Mouse (Mus musculus) MEL (cell line): Measurements from ENCODE around the gene Tgm2. TPM values are rescaled to one million over a fixed set of nuclear protein-coding genes. Genes with fewer than 3 reads are reported as not detected.

Experiments
- DNase-seq: peaks from one replicate; pipeline ENCODE4 v3.0.0; 2011; ENCODE audit warnings: low read depth, low spot score
- H3K27ac ChIP-seq: 2 replicates; pipeline ENCODE4 v1.5.1; 2012; ENCODE audit warnings: low read depth, mild to moderate bottlenecking, control low read depth, low read length, moderate library complexity; ENCODE audit not compliant: control insufficient read depth
- H3K27me3 ChIP-seq, 2 experiments: fragments of 150-350 bp in 1 of 2; sonication (generic) in 1 of 2; 2 replicates each; pipeline ENCODE4 v1.6.1; 2012; ENCODE audit warnings: low read length in 2 of 2, mild to moderate bottlenecking in 2 of 2, improper control_type of control experiment in 1 of 2, moderate library complexity in 1 of 2; ENCODE audit not compliant: insufficient read depth in 2 of 2, control insufficient read depth in 1 of 2
- H3K36me3 ChIP-seq, 2 experiments: 2 replicates each; pipeline ENCODE4 v1.6.1; 2012 to 2014; ENCODE audit warnings: low read length in 2 of 2, improper control_type of control experiment in 1 of 2, inconsistent platforms in 1 of 2, mild to moderate bottlenecking in 1 of 2; ENCODE audit not compliant: insufficient read depth in 2 of 2, control insufficient read depth in 1 of 2
- H3K4me1 ChIP-seq, 2 experiments: fragments of 150-350 bp in 1 of 2; sonication (generic) in 1 of 2; 2 replicates each; pipeline ENCODE4 v1.6.1; 2012; ENCODE audit warnings: low read length in 2 of 2, improper control_type of control experiment in 1 of 2, mild to moderate bottlenecking in 1 of 2; ENCODE audit not compliant: insufficient read depth in 2 of 2, control insufficient read depth in 1 of 2
- H3K4me3 ChIP-seq, 2 experiments: fragments of 150-350 bp in 1 of 2; sonication (generic) in 1 of 2; 2 replicates each; pipeline ENCODE4 v1.5.1; 2012; ENCODE audit warnings: low read depth in 2 of 2, low read length in 2 of 2, mild to moderate bottlenecking in 2 of 2, moderate library complexity in 2 of 2, control low read depth in 1 of 2, improper control_type of control experiment in 1 of 2; ENCODE audit not compliant: control insufficient read depth in 1 of 2, insufficient read depth in 1 of 2
- H3K79me2 ChIP-seq: 2 replicates; pipeline ENCODE4 v1.6.1; 2012; ENCODE audit warnings: mild to moderate bottlenecking, low read length, moderate library complexity; ENCODE audit not compliant: control insufficient read depth, poor library complexity, insufficient read depth
- H3K9ac ChIP-seq: 2 replicates; pipeline ENCODE4 v1.6.1; 2012; ENCODE audit warnings: low read depth, mild to moderate bottlenecking, control low read depth, low read length, moderate library complexity; ENCODE audit not compliant: control insufficient read depth, poor library complexity, severe bottlenecking
- H3K9me3 ChIP-seq: fragments of 150-350 bp; sonication (generic); replicated peaks from 2 replicates; pipeline ENCODE4 v1.6.1; 2012; ENCODE audit warnings: mild to moderate bottlenecking, low read length, improper control_type of control experiment, moderate library complexity; ENCODE audit not compliant: insufficient read depth
- CHD1 ChIP-seq: IDR thresholded peaks from 2 replicates; pipeline ENCODE4 v1.6.1; 2012; ENCODE audit warnings: low read depth, mild to moderate bottlenecking, inconsistent platforms, low read length, improper control_type of control experiment
- CHD2 ChIP-seq: IDR thresholded peaks from 2 replicates; pipeline ENCODE4 v1.6.1; 2011; ENCODE audit warnings: low read length, improper control_type of control experiment
- CTCF ChIP-seq, 3 experiments: IDR thresholded peaks in 2 of 3; conservative IDR thresholded peaks in 1 of 3; 2 replicates each; pipeline ENCODE4 v1.5.1; 2011 to 2012; ENCODE audit warnings: low read length in 3 of 3, low read depth in 2 of 3, mild to moderate bottlenecking in 2 of 3, improper control_type of control experiment in 1 of 3, inconsistent platforms in 1 of 3, mixed read lengths in 1 of 3, moderate library complexity in 1 of 3; ENCODE audit not compliant: control insufficient read depth in 1 of 3, insufficient read depth in 1 of 3, poor library complexity in 1 of 3, severe bottlenecking in 1 of 3
- ELF1 ChIP-seq: IDR thresholded peaks from 2 replicates; pipeline ENCODE4 v1.6.1; 2014; ENCODE audit warnings: low read depth, mild to moderate bottlenecking, inconsistent platforms, low read length, improper control_type of control experiment, moderate library complexity
- EP300 ChIP-seq, 2 experiments: IDR thresholded peaks; 2 replicates each; pipeline ENCODE4 v1.6.1; 2011; ENCODE audit warnings: improper control_type of control experiment in 2 of 2, low read length in 2 of 2, low read depth in 1 of 2, mild to moderate bottlenecking in 1 of 2
- MAFK ChIP-seq: IDR thresholded peaks from 2 replicates; pipeline ENCODE4 v1.6.1; 2011; ENCODE audit warnings: low read depth, mild to moderate bottlenecking, low read length, improper control_type of control experiment, borderline replicate concordance
- MAX ChIP-seq: IDR thresholded peaks from 2 replicates; pipeline ENCODE4 v1.6.1; 2011; ENCODE audit warnings: low read length, improper control_type of control experiment
- MYC ChIP-seq: IDR thresholded peaks from 2 replicates; pipeline ENCODE4 v1.6.1; 2011; ENCODE audit warnings: low read depth, mild to moderate bottlenecking, low read length, improper control_type of control experiment, moderate library complexity
- NELFE ChIP-seq: IDR thresholded peaks from 2 replicates; pipeline ENCODE4 v1.6.1; 2011; ENCODE audit warnings: low read depth, low read length, improper control_type of control experiment
- NRF1 ChIP-seq: IDR thresholded peaks from 2 replicates; pipeline ENCODE4 v1.6.1; 2014; ENCODE audit warnings: low read depth, mild to moderate bottlenecking, inconsistent platforms, low read length, improper control_type of control experiment, moderate library complexity; ENCODE audit not compliant: poor library complexity, insufficient read depth, severe bottlenecking
- POLR2AphosphoS2 ChIP-seq: IDR thresholded peaks from 2 replicates; pipeline ENCODE4 v1.6.1; 2011; ENCODE audit warnings: low read length, improper control_type of control experiment
- RAD21 ChIP-seq: IDR thresholded peaks from 2 replicates; pipeline ENCODE4 v1.6.1; 2011; ENCODE audit warnings: mild to moderate bottlenecking, low read depth, low read length, improper control_type of control experiment
- SIN3A ChIP-seq: IDR thresholded peaks from 2 replicates; pipeline ENCODE4 v1.6.1; 2012; ENCODE audit warnings: low read length, improper control_type of control experiment, inconsistent platforms
- SMC3 ChIP-seq: IDR thresholded peaks from 2 replicates; pipeline ENCODE4 v1.6.1; 2011; ENCODE audit warnings: low read depth, low read length, improper control_type of control experiment
- TAL1 ChIP-seq: IDR thresholded peaks from 2 replicates; pipeline ENCODE4 v1.6.1; 2012; ENCODE audit warnings: mild to moderate bottlenecking, inconsistent platforms, low read length, moderate library complexity, mixed read lengths
- TCF12 ChIP-seq: IDR thresholded peaks from 2 replicates; pipeline ENCODE4 v1.6.1; 2014; ENCODE audit warnings: low read depth, mild to moderate bottlenecking, inconsistent platforms, low read length, improper control_type of control experiment, moderate library complexity
- USF1 ChIP-seq: IDR thresholded peaks from 2 replicates; pipeline ENCODE4 v1.6.1; 2014; ENCODE audit warnings: low read depth, mild to moderate bottlenecking, inconsistent platforms, low read length, improper control_type of control experiment, moderate library complexity
- ZC3H11A ChIP-seq: IDR thresholded peaks from 2 replicates; pipeline ENCODE4 v1.6.1; 2012; ENCODE audit warnings: low read depth, mild to moderate bottlenecking, inconsistent platforms, low read length, improper control_type of control experiment
- ZKSCAN1 ChIP-seq: IDR thresholded peaks from 2 replicates; pipeline ENCODE4 v1.6.1; 2012; ENCODE audit warnings: low read depth, mild to moderate bottlenecking, inconsistent platforms, low read length, improper control_type of control experiment, moderate library complexity
- ZNF384 ChIP-seq: IDR thresholded peaks from 2 replicates; pipeline ENCODE4 v1.6.1; 2012; ENCODE audit warnings: low read depth, mild to moderate bottlenecking, inconsistent platforms, low read length, improper control_type of control experiment
- polyA plus RNA-seq, 2 experiments: library from polyadenylated mRNA; stranded (reverse) in 1 of 2; unstranded in 1 of 2; fragments of >175 nt in 1 of 2; fragments of >200 nt in 1 of 2; gene quantifications; 2 replicates each; pipeline versions ENCODE4 v1.2.1 to v1.2.4; 2012; ENCODE audit warnings: low replicate concordance in 2 of 2, low read depth in 1 of 2; ENCODE audit not compliant: insufficient read length in 2 of 2, insufficient read depth in 1 of 2, missing spikeins in 1 of 2
- total RNA-seq: library from RNA; depleted of rRNA; stranded (reverse); fragments of 300-350 nt; gene quantifications from 2 replicates; pipeline ENCODE4 v1.2.3, GENCODE M21; 2012

Gene Tgm2
- total and polyA plus RNA-seq, 3 experiments: 7.7 to 11.0 TPM; not detected in 1

DNA sequence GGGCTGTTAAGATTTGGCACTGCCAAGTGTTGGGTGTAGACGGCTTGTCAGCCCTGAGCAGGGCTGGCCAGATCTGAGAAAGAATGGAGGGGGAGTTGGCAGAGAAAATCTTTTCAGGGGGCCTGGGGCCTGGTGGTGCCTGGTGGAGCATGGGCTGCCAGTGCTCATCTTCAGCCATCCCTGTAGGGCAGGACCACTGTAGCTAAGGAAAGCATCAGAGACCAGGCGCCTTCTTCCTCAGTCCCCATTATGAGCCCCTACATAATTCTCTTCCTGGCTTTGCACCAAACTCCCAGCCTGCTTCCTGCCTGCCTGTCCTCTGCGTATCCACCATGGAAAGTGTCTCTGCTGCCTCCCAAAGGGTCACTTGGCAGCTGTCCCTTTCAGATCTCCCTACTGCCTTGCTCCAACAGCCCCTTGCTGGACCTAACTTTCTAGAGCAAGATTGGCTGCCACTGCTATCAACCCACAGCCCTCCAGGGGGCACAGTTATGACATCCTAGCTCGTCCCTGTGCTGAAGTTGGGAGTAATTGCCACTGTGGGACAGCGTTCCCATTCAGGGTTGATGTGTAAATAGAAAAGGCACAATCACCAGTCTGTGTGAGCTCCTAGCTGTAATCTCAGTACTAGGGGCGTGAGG lies 39.2 kb downstream of the Tgm2 start:
- peak; percentile 23 for DNase-seq
- Histone ChIP-seq H3K9me3 (no peaks in the 10 kb centered on the region), H3K4me1 (no peaks in the 10 kb centered on the region), H3K27ac (no peak overlapping the region), H3K27me3 (no peaks in the 10 kb centered on the region), H3K36me3 (no peaks in the 10 kb centered on the region), H3K79me2 (no peaks in the 10 kb centered on the region), H3K4me3 (no peak overlapping the region), H3K9ac (no peak overlapping the region)
- TF ChIP-seq ZC3H11A: peak; percentile 53
- no peak for TF ChIP-seq USF1
- TF ChIP-seq RAD21: peak; percentile 60
- peak; percentile 35 to 68 (median 59); a peak in 4 of 6 replicates for TF ChIP-seq CTCF (IDR thresholded peaks at IDR 0.05 in 2 of 3, conservative IDR thresholded peaks at IDR 0.05 in 1 of 3; ENCODE audit: control insufficient read depth in 1 of 3, insufficient read depth in 1 of 3, low read depth in 2 of 3, low read length in 3 of 3, poor library complexity in 1 of 3, severe bottlenecking in 1 of 3)
- TF ChIP-seq SMC3: peak; percentile 72
- TF ChIP-seq MYC: no peak

DNA sequence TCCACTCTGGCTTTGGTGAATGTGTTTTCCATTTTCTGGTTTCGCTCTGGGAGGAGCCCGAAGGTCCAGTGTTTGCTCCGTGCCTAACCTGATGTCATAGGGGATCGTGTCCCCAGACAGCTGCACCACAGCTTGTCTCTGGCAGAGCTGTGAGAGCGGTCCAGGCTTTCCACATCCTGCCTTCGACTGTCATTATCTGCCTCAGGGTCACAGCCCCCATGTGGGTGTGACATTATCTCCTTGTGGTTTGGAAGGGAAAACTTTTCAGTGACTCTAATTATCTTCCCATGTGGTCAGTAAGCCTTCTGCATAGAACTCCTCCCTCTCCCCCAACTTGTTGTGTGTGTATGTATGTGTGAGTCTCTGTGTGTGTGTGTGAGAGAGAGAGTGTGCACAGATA lies 40.6 kb downstream of the Tgm2 start:
- Histone ChIP-seq H3K79me2 (no peaks in the 10 kb centered on the region), H3K9ac (no peak overlapping the region), H3K27ac (no peak overlapping the region), H3K4me1 (no peaks in the 10 kb centered on the region)
- DNase-seq: peak; percentile 16
- no peak for TF ChIP-seq MAX
- peak in 1 of 2 experiments; percentile 23; a peak in 1 of 4 replicates for TF ChIP-seq EP300 (IDR thresholded peaks at IDR 0.05; ENCODE audit: low read depth in 1 of 2, low read length in 2 of 2)
- no peak for TF ChIP-seq NELFE
- 0 out of 2 replicates have a peak, but pooled peaks have one; percentile 7 for TF ChIP-seq TCF12
- TF ChIP-seq, all 39 proteins: peak for 2
- Histone ChIP-seq H3K4me3 (no peak overlapping the region), H3K9me3 (no peaks in the 10 kb centered on the region), H3K36me3 (no peaks in the 10 kb centered on the region), H3K27me3 (no peaks in the 10 kb centered on the region)

- no peaks in the 10 kb centered on the region for H3K27me3 ChIP-seq
- H3K4me3 ChIP-seq: no peak overlapping the region
- H3K4me1 ChIP-seq: no peaks in the 10 kb centered on the region
- H3K27ac ChIP-seq: no peak overlapping the region
- no peak overlapping the region for H3K9ac ChIP-seq
- no peaks in the 10 kb centered on the region for H3K9me3 ChIP-seq
- H3K36me3 ChIP-seq: no peaks in the 10 kb centered on the region
- no peaks in the 10 kb centered on the region for H3K79me2 ChIP-seq
- TF ChIP-seq POLR2AphosphoS2: no peak
- no peak for TF ChIP-seq MAFK
- no peak for TF ChIP-seq SIN3A
- TF ChIP-seq CHD1: no peak
- TF ChIP-seq TAL1: no peak
- TF ChIP-seq SMC3: no peak
- no peak for TF ChIP-seq ELF1
- TF ChIP-seq ZKSCAN1: no peak
- TF ChIP-seq CHD2: no peak
- TF ChIP-seq NELFE: no peak
- TF ChIP-seq NRF1: no peak
- TF ChIP-seq USF1: no peak
- no peak for TF ChIP-seq ZNF384
- no peak for DNase-seq
These were observed 41.3 kb downstream of the Tgm2 start for GRCm38 (mm10) chr2:158104966-158105365.
